Mouse (Mus musculus) right cerebral cortex, postnatal 36 days (tissue): ENCODE measurements at regions not wholly inside any gene's neighbourhood (a gene's known extent, or its start where the extent isn't known, plus 50 kb on each side); places are given as distances from the start of the nearest gene placed in this dataset.

Source experiments
- DNase-seq, 2 experiments: peaks; one replicate each; pipeline ENCODE4 v3.0.0; 2022; ENCODE audit warnings: low spot score in 2 of 2, mixed read lengths in 1 of 2

- peak in 1 of 2 experiments; percentile 46 for DNase-seq
Observed at GRCm38 (mm10) chr8:6388651-6389050, 1283.5 kb upstream of the Slc10a2 start.

- DNase-seq, result no peak
Observed at GRCm38 (mm10) chr8:6374712-6375111, 1269.6 kb upstream of the Slc10a2 start.

- DNase-seq, result no peak
Observed at GRCm38 (mm10) chr8:6361403-6361942, 1256.3 kb upstream of the Slc10a2 start.

- no peak for DNase-seq
Observed at GRCm38 (mm10) chr8:6357866-6358265, 1252.7 kb upstream of the Slc10a2 start.

- DNase-seq, result no peak
Observed at GRCm38 (mm10) chr8:6350460-6350859, 1245.3 kb upstream of the Slc10a2 start.

- DNase-seq, result no peak
Observed at GRCm38 (mm10) chr8:6350052-6350451, 1244.9 kb upstream of the Slc10a2 start.

- no peak for DNase-seq
Observed at GRCm38 (mm10) chr8:6345704-6346103, 1240.6 kb upstream of the Slc10a2 start.

GRCm38 (mm10) chr8:6340158-6340855 lies 1235.2 kb upstream of the Slc10a2 start:
- no peak for DNase-seq

- DNase-seq, result no peak
Observed at GRCm38 (mm10) chr8:6334254-6334993, 1229.3 kb upstream of the Slc10a2 start.

GRCm38 (mm10) chr8:6321346-6321745 lies 1216.2 kb upstream of the Slc10a2 start:
- no peak for DNase-seq

GRCm38 (mm10) chr8:6315162-6315845 lies 1210.2 kb upstream of the Slc10a2 start:
- DNase-seq, result no peak

GRCm38 (mm10) chr8:6288889-6289288 lies 1183.7 kb upstream of the Slc10a2 start:
- no peak for DNase-seq

- DNase-seq, result no peak
Observed at GRCm38 (mm10) chr8:6279903-6280302, 1174.8 kb upstream of the Slc10a2 start.
